ENCODE assay signal across 8 mouse cellular contexts in genomic region chr16:85900702-85901580, GRCm38 (mm10). TPM values are rescaled to one million over a fixed set of nuclear protein-coding genes. Genes with fewer than 3 reads are reported as not detected.
DNase-seq lines count a peak whose midpoint lies in the region; ATAC-seq and TF ChIP-seq lines count a peak whose summit lies in the region.

No protein-coding gene starts in this region.

- no peak for TF ChIP-seq CTCF in brain, embryonic 14.5 days (IDR thresholded peaks at IDR 0.05; ENCODE audit: borderline replicate concordance, extremely low read depth, insufficient read depth, insufficient read length)

- peak overlapping the region; percentile 86 for H3K27ac ChIP-seq in hindbrain, embryonic 10.5 days

- H3K27me3 ChIP-seq in hindbrain, embryonic 10.5 days (ENCODE audit: insufficient read depth, poor library complexity, severe bottlenecking) = peaks cover 41% of the 10 kb centered on the region
- peaks cover 45% of the 10 kb centered on the region for H3K27me3 ChIP-seq in megakaryocyte, embryonic 14.5 days (replicated peaks)

- DNase-seq in Muller cell, postnatal 12 days (ENCODE audit: inconsistent ontology term) = peak; percentile 90
- peak; percentile 84 for DNase-seq in brain, embryonic 14.5 days (ENCODE audit: low read depth)
- peak; percentile 69 for DNase-seq in hindbrain, embryonic 10.5 days (ENCODE audit: low spot score)
- DNase-seq in left cerebral cortex, postnatal 25 days (ENCODE audit: low spot score in 2 of 2) = peak; percentile 42 to 54
- DNase-seq in right cerebral cortex, postnatal 4 days = peak; percentile 37

- H3K36me3 ChIP-seq in hindbrain, embryonic 10.5 days = no peaks in the 10 kb centered on the region
- no peaks in the 10 kb centered on the region for H3K36me3 ChIP-seq in megakaryocyte, embryonic 14.5 days (replicated peaks; ENCODE audit: low read length)

- intact Hi-C loops in left cerebral cortex, postnatal 25 days (cut with DNase I) = no loop called here

- TF ChIP-seq POLR2A in brain, embryonic 14.5 days (IDR thresholded peaks at IDR 0.05; ENCODE audit: borderline replicate concordance, extremely low read depth, insufficient read depth, insufficient read length, poor library complexity, severe bottlenecking) = peak; percentile 27; the same call in 1 of the 2 replicates

- H3K9me3 ChIP-seq in hindbrain, embryonic 10.5 days = no peaks in the 10 kb centered on the region
- H3K9me3 ChIP-seq in megakaryocyte, embryonic 14.5 days = peaks cover 34% of the 10 kb centered on the region

- peak overlapping the region; percentile 65 for H3K4me3 ChIP-seq in hindbrain, embryonic 10.5 days
- H3K4me3 ChIP-seq in megakaryocyte, embryonic 14.5 days (replicated peaks) = peak overlapping the region; percentile 87

- peak; percentile 75 for ATAC-seq in frontal cortex, adult (ENCODE audit: low TSS enrichment)
- ATAC-seq in monocyte, adult 5-6 weeks (replicated peaks; ENCODE audit: insufficient number of reproducible peaks, low FRiP score, low TSS enrichment, poor library complexity, severe bottlenecking) = no peak

- peaks cover 25% of the 10 kb centered on the region for H3K4me1 ChIP-seq in hindbrain, embryonic 10.5 days (replicated peaks)
- peaks cover 18% of the 10 kb centered on the region for H3K4me1 ChIP-seq in megakaryocyte, embryonic 14.5 days

- under 1% methylated on average over 51 of the region's 51 CpGs for WGBS in hindbrain, embryonic 10.5 days

RNA-seq across cellular contexts. Expression of gene Adamts5, which starts 0.7 kb away (rescaled TPM):
- polyA plus RNA-seq in brain, embryonic 14.5 days (2012; rRNA removed) = 0.93 and 2.0 TPM in 2 replicates
- 0.86 and 1.4 TPM in 2 replicates for polyA plus RNA-seq in hindbrain, embryonic 10.5 days (2016; fragmentation: Nextera tagmentation; extraction: Ambion mirVana)
- total RNA-seq in left cerebral cortex, postnatal 25 days (2021) = 1 to 10 TPM; 1.1 to 1.4 TPM
- not detected in 2 replicates for polyA plus RNA-seq in megakaryocyte, embryonic 14.5 days (2012; ENCODE audit: insufficient read depth, low replicate concordance)
- not detected in 3 replicates for total RNA-seq in monocyte, adult 5-6 weeks (2017)

Comparison
In these comparisons a context has a peak if more than half of its experiments do, and no peak if none do; other contexts are left out.
1. DNase-seq: peak in every context shown above with its lines; median percentile 90 in Muller cell, postnatal 12 days; 84 in brain, embryonic 14.5 days; 69 in hindbrain, embryonic 10.5 days; 48 in left cerebral cortex, postnatal 25 days; 37 in right cerebral cortex, postnatal 4 days.